Mouse (Mus musculus): ENCODE data around the gene Ppp1r14d. TPM values are rescaled to one million over a fixed set of nuclear protein-coding genes. Genes with fewer than 3 reads are reported as not detected.

Gene Ppp1r14d
- polyA plus RNA-seq (2012; rRNA removed) (not detected in 2 replicates), polyA plus RNA-seq (2014; fragmentation: Nextera tagmentation; extraction: Ambion mirVana) (not detected in 2 replicates)

DNA sequence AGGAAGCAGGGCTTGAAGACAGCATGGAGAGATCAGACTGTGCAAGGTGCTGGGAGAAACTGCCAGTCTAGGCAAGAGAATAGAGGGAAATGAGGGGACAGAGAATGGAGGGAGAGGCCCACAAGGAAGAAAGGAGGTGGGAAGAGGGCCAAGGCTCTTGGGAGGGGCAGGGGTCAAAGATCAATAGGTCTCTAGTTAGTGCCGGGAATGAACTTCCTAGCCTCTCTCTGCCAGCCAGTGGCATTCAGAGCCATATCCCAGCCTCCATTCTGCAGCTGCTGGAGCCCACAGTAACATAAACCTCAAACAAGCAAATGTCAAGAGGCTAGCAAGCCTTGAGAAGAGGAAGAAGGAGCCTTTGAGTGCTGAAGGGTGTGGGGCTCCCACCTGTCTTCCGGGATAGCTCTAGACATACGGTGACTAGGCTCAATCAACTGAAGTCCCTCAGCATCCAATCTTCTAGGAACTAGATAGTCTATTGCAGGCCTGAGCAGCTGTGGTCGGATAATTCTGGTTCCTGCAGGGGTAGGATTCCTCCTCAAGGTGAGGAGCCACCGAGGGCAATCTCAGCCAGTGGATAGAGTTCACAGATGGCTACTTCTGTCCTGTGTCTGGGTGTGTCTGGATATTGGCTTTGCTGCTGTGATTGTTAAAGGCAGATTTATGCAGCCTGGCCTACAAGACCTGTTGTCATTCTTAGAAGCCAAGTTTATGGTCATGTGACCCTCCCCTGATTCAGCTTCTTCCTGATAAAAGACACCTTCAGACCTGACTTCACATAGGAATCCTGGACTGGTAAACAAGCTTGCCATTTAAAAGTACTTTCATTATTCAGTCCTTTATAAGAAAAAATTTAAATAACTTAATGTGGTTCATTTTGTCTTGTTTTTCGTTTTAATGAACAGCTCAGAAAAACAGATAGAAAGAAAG is at the start of gene Ppp1r14d:
Gene Ppp1r14d (minus strand): TSS at position 132 of the 930 bp plus-strand sequence.
- Histone ChIP-seq H3K27me3 (ENCODE audit: control insufficient read depth, insufficient read depth, low read length) (no peaks in the 10 kb centered on the region; the same call in 1 of the 2 replicates), H3K27ac (no peak within 1 kb of the TSS), H3K9me3 (ENCODE audit: control insufficient read depth, low read length) (no peaks in the 10 kb centered on the region), H3K4me3 (ENCODE audit: insufficient read depth in 1 of 2, low read depth in 2 of 2, low read length in 2 of 2) (no peak within 1 kb of the TSS), H3K4me1 (replicated peaks; ENCODE audit: control insufficient read depth in 2 of 2, insufficient read depth in 2 of 2, low read length in 1 of 2) (no peaks in the 10 kb centered on the region), H3K36me3 (replicated peaks; ENCODE audit: control insufficient read depth, insufficient read depth, low read depth) (no peaks in the 10 kb centered on the region), H3K9ac (replicated peaks) (no peak within 1 kb of the TSS), H3K4me2 (ENCODE audit: low read depth) (no peak within 1 kb of the TSS)
- no peak for TF ChIP-seq CTCF (IDR thresholded peaks at IDR 0.05; ENCODE audit: low read depth)
- TF ChIP-seq EP300 (IDR thresholded peaks at IDR 0.05; ENCODE audit: low read depth), result no peak
- ATAC-seq (ENCODE audit: insufficient read depth), result no peak
- 47% methylated on average over 6 of the region's 6 CpGs for WGBS (ENCODE audit: insufficient replicate concordance)
- DNase-seq (ENCODE audit: low read depth in 3 of 3, low spot score in 3 of 3), result no peak

- Histone ChIP-seq H3K27me3 (ENCODE audit: control insufficient read depth, insufficient read depth, low read length) (no peaks in the 10 kb centered on the region), H3K36me3 (replicated peaks; ENCODE audit: control insufficient read depth, insufficient read depth, low read depth) (no peaks in the 10 kb centered on the region), H3K27ac (no peak overlapping the region), H3K4me3 (ENCODE audit: insufficient read depth in 1 of 2, low read depth in 2 of 2, low read length in 2 of 2) (no peak overlapping the region), H3K4me2 (ENCODE audit: low read depth) (no peak overlapping the region), H3K9ac (replicated peaks) (no peak overlapping the region), H3K9me3 (ENCODE audit: control insufficient read depth, low read length) (no peaks in the 10 kb centered on the region), H3K4me1 (replicated peaks; ENCODE audit: control insufficient read depth in 2 of 2, insufficient read depth in 2 of 2, low read length in 1 of 2) (0 out of 4 replicates have a peak, but pooled peaks cover 0 to 3% of the 10 kb centered on the region in 2 experiments)
- ATAC-seq (ENCODE audit: insufficient read depth) (no peak), DNase-seq (ENCODE audit: low read depth in 3 of 3, low spot score in 3 of 3) (no peak)
- 81% methylated on average over 23 of the region's 23 CpGs for WGBS (ENCODE audit: insufficient replicate concordance)
- TF ChIP-seq CTCF (IDR thresholded peaks at IDR 0.05; ENCODE audit: low read depth) (no peak), EP300 (IDR thresholded peaks at IDR 0.05; ENCODE audit: low read depth) (no peak)
Measured at GRCm38 (mm10) chr2:119277810-119278209, 48.1 kb upstream of the Ppp1r14d start.

DNA sequence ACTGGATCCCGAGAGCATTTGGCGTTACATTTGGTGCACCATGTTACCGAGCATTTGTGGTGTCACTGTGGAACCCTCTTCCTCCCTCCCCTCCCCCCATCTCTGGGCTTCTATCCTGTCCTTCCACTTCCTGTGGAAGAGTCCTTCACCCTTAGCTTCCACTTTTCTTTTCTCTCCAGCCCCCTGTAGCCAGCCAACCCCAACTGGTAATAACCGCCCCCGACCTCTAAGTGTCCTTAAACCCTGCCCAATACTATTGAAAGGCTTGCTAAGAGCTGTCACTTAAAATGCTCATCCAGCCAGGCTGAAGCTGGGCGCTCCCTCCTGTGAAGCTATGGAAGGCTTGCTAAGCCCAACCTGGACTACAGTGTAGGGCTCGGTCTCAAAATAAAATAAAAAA is 47.2 kb upstream of the Ppp1r14d start:
- TF ChIP-seq CTCF (IDR thresholded peaks at IDR 0.05; ENCODE audit: low read depth), result no peak
- no peak for TF ChIP-seq EP300 (IDR thresholded peaks at IDR 0.05; ENCODE audit: low read depth)
- Histone ChIP-seq H3K4me1 (replicated peaks; ENCODE audit: control insufficient read depth in 2 of 2, insufficient read depth in 2 of 2, low read length in 1 of 2) (0 out of 4 replicates have a peak, but pooled peaks cover 0 to 2% of the 10 kb centered on the region in 2 experiments), H3K27ac (no peak overlapping the region), H3K4me3 (ENCODE audit: insufficient read depth in 1 of 2, low read depth in 2 of 2, low read length in 2 of 2) (no peak overlapping the region), H3K4me2 (ENCODE audit: low read depth) (no peak overlapping the region), H3K36me3 (replicated peaks; ENCODE audit: control insufficient read depth, insufficient read depth, low read depth) (no peaks in the 10 kb centered on the region), H3K9ac (replicated peaks) (no peak overlapping the region), H3K27me3 (ENCODE audit: control insufficient read depth, insufficient read depth, low read length) (no peaks in the 10 kb centered on the region), H3K9me3 (ENCODE audit: control insufficient read depth, low read length) (no peaks in the 10 kb centered on the region)
- DNase-seq (ENCODE audit: low read depth in 3 of 3, low spot score in 3 of 3), result no peak
- no peak for ATAC-seq (ENCODE audit: insufficient read depth)
- WGBS (ENCODE audit: insufficient replicate concordance), result 55% methylated on average over 7 of the region's 7 CpGs

GRCm38 (mm10) chr2:119274126-119274525 is 44.4 kb upstream of the Ppp1r14d start:
- no peaks in the 10 kb centered on the region for H3K9me3 ChIP-seq (ENCODE audit: control insufficient read depth, low read length)
- H3K27ac ChIP-seq, result no peak overlapping the region
- no peak for ATAC-seq (ENCODE audit: insufficient read depth)

More at GRCm38 (mm10) chr2:119274126-119274525, 44.4 kb upstream of the Ppp1r14d start:
- Histone ChIP-seq H3K4me2 (ENCODE audit: low read depth) (no peak overlapping the region), H3K27me3 (ENCODE audit: control insufficient read depth, insufficient read depth, low read length) (peaks cover 8% of the 10 kb centered on the region), H3K9ac (replicated peaks) (no peak overlapping the region), H3K4me3 (ENCODE audit: insufficient read depth in 1 of 2, low read depth in 2 of 2, low read length in 2 of 2) (no peak overlapping the region), H3K36me3 (replicated peaks; ENCODE audit: control insufficient read depth, insufficient read depth, low read depth) (no peaks in the 10 kb centered on the region), H3K4me1 (replicated peaks; ENCODE audit: control insufficient read depth in 2 of 2, insufficient read depth in 2 of 2, low read length in 1 of 2) (no peaks in the 10 kb centered on the region)
- 65% methylated on average over 1 of the region's 1 CpGs for WGBS (ENCODE audit: insufficient replicate concordance)
- no peak for DNase-seq (ENCODE audit: low read depth in 3 of 3, low spot score in 3 of 3)
- TF ChIP-seq EP300 (IDR thresholded peaks at IDR 0.05; ENCODE audit: low read depth) (no peak), CTCF (IDR thresholded peaks at IDR 0.05; ENCODE audit: low read depth) (no peak)
